Mouse (Mus musculus) kidney, embryonic 15.5 days (tissue): ENCODE data around the gene Adarb1. TPM values are rescaled to one million over a fixed set of nuclear protein-coding genes. Genes with fewer than 3 reads are reported as not detected.

ENCODE experiments used
- polyA plus RNA-seq: library from polyadenylated mRNA; unstranded; fragments of >200 nt; fragmentation: Nextera tagmentation; extraction: Ambion mirVana; gene quantifications from 2 replicates; pipeline ENCODE4 v1.2.1, GENCODE M21; 2015

The Adarb1 gene
- polyA plus RNA-seq, 1 experiment from 2014 or later = 6.4 TPM

Other genes starting within 250 kb of the Adarb1 start
- 118 and 134 TPM in 2 replicates for gene Pofut2, start 159.1 kb downstream of the Adarb1 start, polyA plus RNA-seq
- 34.3 and 37.2 TPM in 2 replicates for gene Fam207a, start 97.5 kb upstream of the Adarb1 start, polyA plus RNA-seq
- 2.1 and 2.3 TPM in 2 replicates for gene Itgb2, start 112.0 kb upstream of the Adarb1 start, polyA plus RNA-seq
- 149 and 152 TPM in 2 replicates for gene Pttg1ip, start 163.4 kb upstream of the Adarb1 start, polyA plus RNA-seq
- 332 TPM in 2 replicates for gene Sumo3, start 187.8 kb upstream of the Adarb1 start, polyA plus RNA-seq
- 3.6 and 6.3 TPM in 2 replicates for gene Gm49325, start 187.9 kb upstream of the Adarb1 start, polyA plus RNA-seq
- 71.9 and 72.0 TPM in 2 replicates for gene Ube2g2, start 204.0 kb upstream of the Adarb1 start, polyA plus RNA-seq